Mouse (Mus musculus) ES-E14 (cell line): ENCODE data around the gene Il20rb.

Experiments
- CHD2 ChIP-seq: IDR thresholded peaks from 2 replicates; pipeline ENCODE4 v1.6.1; 2014; ENCODE audit warnings: mild to moderate bottlenecking, low read depth, low read length, inconsistent platforms
- HCFC1 ChIP-seq: IDR thresholded peaks from 2 replicates; pipeline ENCODE4 v1.6.1; 2012; ENCODE audit warnings: low read length, inconsistent platforms, borderline replicate concordance; ENCODE audit not compliant: insufficient read depth
- MAFK ChIP-seq: IDR thresholded peaks from 2 replicates; pipeline ENCODE4 v1.6.1; 2014; ENCODE audit warnings: mild to moderate bottlenecking, low read depth, low read length, inconsistent platforms; ENCODE audit not compliant: insufficient read depth
- ZC3H11A ChIP-seq: IDR thresholded peaks from 2 replicates; pipeline ENCODE4 v1.6.1; 2012; ENCODE audit warnings: low read depth, mild to moderate bottlenecking, inconsistent platforms, low read length, borderline replicate concordance
- ZNF384 ChIP-seq: IDR thresholded peaks from 2 replicates; pipeline ENCODE4 v1.6.1; 2012; ENCODE audit warnings: low read depth, low read length, inconsistent platforms

DNA sequence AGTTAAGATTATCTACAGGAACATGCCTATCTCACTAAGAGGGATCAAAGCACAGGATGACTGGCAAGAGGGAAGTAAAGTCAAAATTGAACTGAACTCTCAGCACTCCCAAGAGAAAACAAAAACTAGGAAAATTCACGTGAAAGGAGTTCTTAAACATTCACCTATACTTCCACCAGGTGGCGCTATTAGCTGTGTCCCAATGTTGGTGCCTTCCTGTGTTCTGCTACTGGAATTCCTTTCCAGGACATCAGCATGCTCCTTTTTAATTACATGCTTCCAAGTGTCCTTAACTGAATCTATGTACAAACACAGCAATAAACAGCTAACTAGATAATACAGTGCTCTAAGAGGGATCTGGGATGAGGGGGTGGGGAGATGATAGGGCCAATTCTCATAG, 34.0 kb upstream of the Il20rb start:
- TF ChIP-seq HCFC1, result no peak
- TF ChIP-seq CHD2, result no peak
- TF ChIP-seq ZNF384, result no peak
- peak; percentile 53; the same call in 1 of the 2 replicates for TF ChIP-seq ZC3H11A
- no peak for TF ChIP-seq MAFK
